Mouse (Mus musculus) heart, postnatal 0 days (tissue): ENCODE results near the gene Rora.

Experiments used
- CTCF ChIP-seq: IDR thresholded peaks from 2 replicates; pipeline ENCODE4 v1.5.1; 2016; ENCODE audit warnings: antibody characterized with exemption, control low read depth, low read depth
- EP300 ChIP-seq: IDR thresholded peaks from 2 replicates; pipeline ENCODE4 v1.6.1; 2016; ENCODE audit warnings: antibody characterized with exemption, low read depth

DNA sequence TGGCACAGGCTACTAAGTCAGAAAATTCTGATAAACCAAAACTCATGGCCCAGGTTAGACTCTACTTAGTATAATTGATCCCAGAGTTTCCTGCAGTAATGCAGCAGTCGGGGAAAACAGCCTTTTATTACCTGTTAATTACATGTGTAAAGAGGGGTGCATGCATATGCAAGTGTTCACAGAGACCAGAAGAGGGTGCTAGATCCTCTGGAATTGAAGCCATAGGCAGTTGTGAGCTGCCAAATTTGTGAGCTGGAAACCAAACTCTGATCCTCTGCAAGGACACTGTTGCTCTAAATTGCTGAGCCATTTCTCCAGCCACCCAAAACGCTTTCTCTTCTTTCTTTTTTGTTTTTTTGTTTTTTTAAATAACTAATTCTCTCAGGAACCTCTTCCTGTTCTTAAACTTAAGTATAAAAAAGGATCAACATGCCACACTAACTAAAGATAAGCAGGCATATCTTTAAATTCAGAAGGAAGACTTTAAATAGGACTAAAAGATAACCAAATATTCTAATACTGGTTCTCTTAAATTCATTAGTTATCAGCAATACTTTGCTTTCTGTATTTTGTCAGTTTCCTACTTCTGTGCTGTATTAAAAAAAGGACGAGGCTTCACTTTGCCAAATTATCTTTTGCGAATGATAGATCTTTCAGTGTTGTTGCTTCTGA, 723.5 kb downstream of the Rora start:
- TF ChIP-seq CTCF (peak; percentile 25; the same call in 1 of the 2 replicates), EP300 (no peak)
